Mouse (Mus musculus) left cerebral cortex, adult 8-10 months (tissue): ENCODE results near the gene Tm4sf20. TPM values are rescaled to one million over a fixed set of nuclear protein-coding genes. Genes with fewer than 3 reads are reported as not detected.

Experiments
- DNase-seq, 2 experiments: peaks; one replicate each; pipeline ENCODE4 v3.0.0; 2022; ENCODE audit warnings: low spot score in 2 of 2
- total RNA-seq, 4 experiments: library from RNA; stranded (reverse); gene quantifications; 2 replicates each; pipeline ENCODE4 v1.2.4; 2022

The Tm4sf20 gene
- total RNA-seq, 4 experiments from 2014 or later: not detected

DNA sequence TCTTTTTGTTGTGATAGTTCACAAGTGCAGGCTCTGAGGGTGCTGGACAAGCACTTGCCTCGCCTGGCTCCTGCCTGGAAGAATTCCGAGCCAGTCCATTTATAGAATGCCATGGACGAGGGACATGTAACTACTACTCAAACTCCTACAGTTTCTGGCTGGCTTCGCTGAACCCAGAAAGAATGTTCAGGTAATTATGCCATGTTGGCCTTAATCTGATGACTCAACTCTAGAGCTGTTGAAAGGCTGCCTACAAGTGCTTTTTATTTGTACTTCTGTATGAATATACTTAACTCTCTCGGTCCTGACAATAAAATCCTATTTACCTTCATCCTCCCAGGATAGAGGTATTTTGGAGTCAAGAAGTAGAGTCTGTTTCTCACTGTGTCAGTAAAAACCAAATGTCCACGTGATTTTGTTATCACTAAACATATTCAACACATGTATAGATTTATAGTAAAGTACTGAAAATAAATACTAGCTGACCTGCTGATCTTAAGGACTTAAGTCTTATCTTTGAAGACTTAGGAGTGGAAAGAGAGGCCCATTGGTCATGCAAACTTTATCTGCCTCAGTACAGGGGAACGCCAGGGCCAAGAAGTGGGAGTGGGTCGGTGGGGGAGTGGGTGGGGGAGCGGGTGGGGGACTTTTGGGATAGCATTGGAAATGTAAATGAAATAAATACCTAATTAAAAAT is 50.3 kb downstream of the Tm4sf20 start:
- DNase-seq: no peak

Other genes with a start within 250 kb of the Tm4sf20 start
- 1 to 10 TPM; 1.4 to 2.6 (median 1.9) TPM for gene Col4a4, start 181.6 kb downstream of the Tm4sf20 start, total RNA-seq
- gene Col4a3, start 181.5 kb downstream of the Tm4sf20 start, total RNA-seq: 1 to 10 TPM in 1 of 4 experiments, under 1 TPM in 3; 0.59 to 1.0 (median 0.80) TPM
- gene Mff, start 43.6 kb downstream of the Tm4sf20 start, total RNA-seq: 100 to 1,000 TPM; 250 to 309 (median 281) TPM
- not detected for gene Gm47791, start 2.8 kb upstream of the Tm4sf20 start, total RNA-seq
- gene Agfg1, start 71.0 kb upstream of the Tm4sf20 start, total RNA-seq: 10 to 100 TPM; 59.0 to 69.1 (median 62.1) TPM
- gene A030005L19Rik, start 144.9 kb upstream of the Tm4sf20 start, total RNA-seq: under 1 TPM in 3 of 4 experiments, not detected in 1; 0.73 to 0.96 (median 0.84) TPM
- gene A030014E15Rik, start 156.5 kb upstream of the Tm4sf20 start, total RNA-seq: not detected
- not detected for gene Gm6217, start 162.9 kb upstream of the Tm4sf20 start, total RNA-seq
- gene A030003K21Rik, start 174.9 kb upstream of the Tm4sf20 start, total RNA-seq: not detected
- not detected for gene Gm7544, start 187.6 kb upstream of the Tm4sf20 start, total RNA-seq
- gene Gm47955, start 191.8 kb upstream of the Tm4sf20 start, total RNA-seq: not detected
- gene Gm47959, start 232.1 kb upstream of the Tm4sf20 start, total RNA-seq: not detected